Mouse (Mus musculus): ENCODE data around the gene Marf1.
"Not testable (repeated sequence)": the region's sequence is repeated elsewhere in the genome, so short reads cannot be mapped to it uniquely, and the experiment has no call there.

Gene Marf1

DNA sequence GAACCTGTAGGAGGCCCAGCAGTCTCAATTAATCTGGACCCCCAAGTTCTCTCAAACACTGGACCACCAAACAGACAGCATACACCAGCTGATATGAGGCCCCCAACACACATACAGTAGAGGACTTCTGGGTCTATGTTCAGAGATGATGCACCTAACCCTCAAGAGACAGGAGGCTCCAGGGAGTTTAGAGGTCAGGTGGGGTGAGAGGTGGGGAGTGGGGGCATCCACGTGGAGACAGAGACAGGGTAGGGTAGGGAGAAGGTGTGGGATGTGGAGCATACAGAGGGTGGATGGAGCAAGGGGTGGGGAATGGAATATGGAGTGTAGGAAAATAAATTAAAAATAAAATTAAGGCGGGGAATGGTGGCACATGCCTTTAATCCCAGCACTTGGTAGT lies 94.5 kb downstream of the Marf1 start:
- DNase-seq (ENCODE audit: low read depth): not testable (repeated sequence)

DNA sequence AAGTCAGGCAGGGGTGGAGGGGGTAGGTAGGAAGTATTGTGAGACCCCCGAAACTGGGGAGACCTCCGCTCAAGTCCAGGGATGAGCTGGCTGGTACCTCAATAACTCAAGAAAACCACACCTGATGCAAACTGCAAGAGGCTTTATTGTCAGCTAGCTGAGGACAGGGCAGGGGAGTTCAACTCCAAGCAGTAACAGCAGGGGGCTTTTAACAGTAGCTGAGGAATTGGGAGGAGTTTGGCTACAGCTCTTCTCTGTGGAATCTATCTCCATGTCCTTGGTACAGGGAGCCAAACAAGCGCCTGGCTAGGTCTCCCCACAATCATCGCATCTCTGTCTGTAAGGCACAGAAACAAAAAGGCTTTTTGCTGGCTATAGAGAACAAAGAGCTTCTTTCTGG lies 96.6 kb downstream of the Marf1 start:
- DNase-seq (ENCODE audit: low read depth): not testable (repeated sequence)

DNA sequence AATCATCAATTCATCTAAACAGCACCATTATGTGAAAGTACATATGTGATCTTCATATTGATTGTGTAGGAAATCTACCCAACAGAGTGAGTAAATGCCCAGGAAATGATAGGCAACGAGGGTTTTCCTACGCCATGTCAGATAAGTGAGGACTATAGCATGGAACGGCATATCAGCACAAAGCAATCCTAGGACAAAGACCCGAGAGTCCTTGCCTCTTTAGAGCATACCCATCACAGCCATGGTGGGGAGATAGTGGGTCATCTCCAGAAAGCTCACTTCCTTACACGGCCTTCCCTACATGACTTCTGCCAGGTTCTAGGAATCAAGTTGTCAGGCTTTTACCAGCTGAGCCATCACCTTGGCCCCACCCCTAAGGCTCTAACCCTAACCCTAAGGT lies 103.3 kb downstream of the Marf1 start:
- no peak for DNase-seq (ENCODE audit: low read depth)

Measured in 416B (cell line).